Mouse (Mus musculus): ENCODE measurements around the gene Sbpl. TPM values are rescaled to one million over a fixed set of nuclear protein-coding genes. Genes with fewer than 3 reads are reported as not detected.

Gene Sbpl
- polyA plus RNA-seq (2014; fragmentation: Nextera tagmentation; extraction: Ambion mirVana): not detected in 2 replicates

DNA sequence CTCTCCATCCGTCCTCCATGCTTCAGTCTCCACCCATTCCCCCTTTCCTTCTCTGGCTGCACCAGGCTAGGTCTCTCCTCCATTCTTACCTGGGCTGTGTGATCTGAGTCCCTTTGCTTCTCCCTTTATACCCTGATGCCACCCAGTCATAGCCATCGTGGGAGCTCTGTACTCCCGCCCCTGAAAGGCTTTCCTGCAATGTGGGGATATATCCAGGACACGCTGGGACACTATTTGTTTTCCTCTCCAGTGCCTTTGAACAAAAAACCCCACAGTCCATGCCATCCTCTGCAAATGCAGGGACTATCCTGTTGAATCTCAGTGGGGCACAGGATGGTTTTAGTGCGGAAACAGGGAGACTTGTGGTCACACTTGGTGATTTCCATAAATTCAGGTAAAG is at the start of gene Sbpl:
Gene Sbpl (minus strand): TSS at position 101 of the 400 bp plus-strand sequence.
- H3K4me1 ChIP-seq (ENCODE audit: control insufficient read depth, insufficient read depth, low read length): no peaks in the 10 kb centered on the region
- no peak within 1 kb of the TSS for H3K27ac ChIP-seq (ENCODE audit: low read depth, low read length)
- no peaks in the 10 kb centered on the region for H3K27me3 ChIP-seq (replicated peaks; ENCODE audit: control insufficient read depth, insufficient read depth, low read length)
- 76% methylated on average over 5 of the region's 5 CpGs for WGBS
- H3K9me3 ChIP-seq (replicated peaks; ENCODE audit: control insufficient read depth, low read length): no peaks in the 10 kb centered on the region
- H3K4me2 ChIP-seq (ENCODE audit: low read length): no peak within 1 kb of the TSS
- no peak within 1 kb of the TSS for H3K9ac ChIP-seq (ENCODE audit: low read length)
- H3K4me3 ChIP-seq (ENCODE audit: low read depth, low read length): no peak within 1 kb of the TSS
- ATAC-seq: no peak
- no peaks in the 10 kb centered on the region for H3K36me3 ChIP-seq (ENCODE audit: control insufficient read depth, insufficient read depth, low read length)
- DNase-seq (ENCODE audit: low spot score): no peak

DNA sequence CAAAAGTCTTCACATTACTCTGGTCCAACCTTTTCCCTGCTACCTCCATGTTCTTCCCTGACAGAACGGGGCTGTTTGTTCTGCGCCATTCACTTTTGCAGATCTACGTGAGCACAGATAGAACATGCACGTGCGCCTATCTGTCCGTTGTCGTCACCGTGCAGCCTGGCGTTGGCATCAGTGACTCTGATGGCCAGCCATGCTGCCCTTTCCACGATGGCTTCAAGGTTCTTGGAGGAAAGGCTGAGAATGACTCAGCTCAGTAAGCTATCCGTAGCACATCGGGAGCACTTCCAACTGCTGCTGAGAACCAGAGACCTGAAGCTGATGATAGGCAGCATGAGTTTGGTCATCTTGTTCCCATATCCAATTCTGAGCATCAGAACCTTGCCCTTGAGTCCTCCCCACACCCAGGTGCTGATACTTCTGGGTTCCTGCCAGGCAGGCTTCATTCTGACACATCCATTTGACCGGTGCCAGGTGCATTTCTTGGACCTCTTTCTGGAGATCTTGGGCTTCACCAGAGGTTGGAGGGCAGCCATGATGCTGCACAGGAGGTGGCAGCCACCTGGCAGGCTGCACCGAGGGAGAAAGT is 49.1 kb upstream of the Sbpl start:
- ATAC-seq (no peak), DNase-seq (ENCODE audit: low spot score) (no peak)
- H3K4me1 ChIP-seq (ENCODE audit: control insufficient read depth, insufficient read depth, low read length): no peaks in the 10 kb centered on the region
- no peaks in the 10 kb centered on the region for H3K27me3 ChIP-seq (replicated peaks; ENCODE audit: control insufficient read depth, insufficient read depth, low read length)
- no peaks in the 10 kb centered on the region for H3K36me3 ChIP-seq (ENCODE audit: control insufficient read depth, insufficient read depth, low read length)
- no peak overlapping the region for H3K4me3 ChIP-seq (ENCODE audit: low read depth, low read length)
- WGBS: 90% methylated on average over 14 of the region's 14 CpGs
- H3K27ac ChIP-seq (ENCODE audit: low read depth, low read length): no peak overlapping the region
- H3K4me2 ChIP-seq (ENCODE audit: low read length): no peak overlapping the region
- no peaks in the 10 kb centered on the region for H3K9me3 ChIP-seq (replicated peaks; ENCODE audit: control insufficient read depth, low read length)
- no peak overlapping the region for H3K9ac ChIP-seq (ENCODE audit: low read length)

DNA sequence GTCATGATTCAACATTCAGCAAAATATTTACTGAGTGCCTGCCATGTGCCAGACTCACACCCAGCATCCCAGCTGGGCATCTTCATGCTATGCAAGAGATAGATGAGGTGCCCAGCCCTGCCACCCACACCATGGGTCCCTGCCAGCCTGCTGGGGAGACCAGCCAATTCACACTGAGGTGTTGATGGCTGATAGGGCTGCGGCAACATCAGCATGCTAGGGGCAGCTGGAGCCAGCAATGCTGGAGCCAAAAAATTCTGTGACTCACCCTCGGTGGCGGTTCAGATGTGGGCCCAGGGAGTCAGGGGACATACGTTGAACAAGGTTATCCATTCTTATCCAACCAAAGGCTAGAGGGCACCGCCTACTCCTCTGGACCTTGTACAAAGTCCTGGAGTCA is 45.3 kb upstream of the Sbpl start:
- Histone ChIP-seq H3K9ac (ENCODE audit: low read length) (no peak overlapping the region), H3K36me3 (ENCODE audit: control insufficient read depth, insufficient read depth, low read length) (no peaks in the 10 kb centered on the region), H3K27ac (ENCODE audit: low read depth, low read length) (no peak overlapping the region), H3K9me3 (replicated peaks; ENCODE audit: control insufficient read depth, low read length) (no peaks in the 10 kb centered on the region), H3K4me3 (ENCODE audit: low read depth, low read length) (no peak overlapping the region), H3K4me1 (ENCODE audit: control insufficient read depth, insufficient read depth, low read length) (no peaks in the 10 kb centered on the region), H3K4me2 (ENCODE audit: low read length) (no peak overlapping the region), H3K27me3 (replicated peaks; ENCODE audit: control insufficient read depth, insufficient read depth, low read length) (no peaks in the 10 kb centered on the region)
- ATAC-seq: no peak
- WGBS: 74% methylated on average over 5 of the region's 5 CpGs
- DNase-seq (ENCODE audit: low spot score): no peak

DNA sequence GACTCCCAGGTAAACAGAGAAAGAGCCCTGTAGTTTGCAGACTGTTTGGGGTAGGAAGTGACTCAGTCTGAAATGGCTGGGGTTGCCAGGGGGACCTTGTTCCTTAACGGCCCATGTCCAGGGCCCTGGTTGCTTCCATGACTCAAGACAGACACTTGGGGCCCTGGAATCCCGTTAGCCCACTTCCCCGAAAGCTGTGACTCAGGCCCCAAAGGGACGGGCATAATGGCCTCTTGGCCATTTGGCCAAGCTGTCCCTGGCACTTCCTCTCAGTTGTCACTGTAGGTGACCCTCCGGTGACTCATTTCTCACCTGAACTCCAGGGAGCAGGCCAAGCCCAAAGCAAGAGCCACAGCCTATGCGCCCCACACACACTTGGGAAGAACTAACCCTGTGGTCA is 43.3 kb upstream of the Sbpl start:
- Histone ChIP-seq H3K4me1 (ENCODE audit: control insufficient read depth, insufficient read depth, low read length) (no peaks in the 10 kb centered on the region), H3K27me3 (replicated peaks; ENCODE audit: control insufficient read depth, insufficient read depth, low read length) (no peaks in the 10 kb centered on the region), H3K9ac (ENCODE audit: low read length) (no peak overlapping the region), H3K4me2 (ENCODE audit: low read length) (no peak overlapping the region), H3K9me3 (replicated peaks; ENCODE audit: control insufficient read depth, low read length) (no peaks in the 10 kb centered on the region), H3K36me3 (ENCODE audit: control insufficient read depth, insufficient read depth, low read length) (no peaks in the 10 kb centered on the region), H3K4me3 (ENCODE audit: low read depth, low read length) (no peak overlapping the region), H3K27ac (ENCODE audit: low read depth, low read length) (no peak overlapping the region)
- 81% methylated on average over 6 of the region's 6 CpGs for WGBS
- ATAC-seq (no peak), DNase-seq (ENCODE audit: low spot score) (no peak)

DNA sequence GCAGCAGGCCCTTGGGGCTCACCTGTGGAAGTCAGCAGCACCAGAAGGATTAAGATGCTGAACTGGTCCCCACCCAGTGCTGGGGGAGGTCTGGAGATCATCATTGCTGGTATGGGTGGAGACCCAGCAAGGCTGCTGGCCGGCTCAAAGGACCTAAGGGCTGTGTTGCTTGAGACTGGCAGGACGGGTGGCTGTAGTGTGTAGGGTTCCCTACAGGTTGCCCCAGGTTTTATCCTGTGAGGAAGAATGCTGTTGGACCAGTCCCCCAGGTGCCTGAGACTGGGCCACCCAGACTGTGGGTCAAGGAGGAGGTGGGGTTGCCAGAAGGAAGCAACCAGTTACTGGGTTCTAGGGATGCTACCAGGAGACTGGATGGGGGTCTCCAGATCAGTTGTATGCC is 42.8 kb upstream of the Sbpl start, which contains the start of gene Prss22:
Gene Prss22 (minus strand): TSS at position 200 of the 400 bp plus-strand sequence.
- Histone ChIP-seq H3K9me3 (replicated peaks; ENCODE audit: control insufficient read depth, low read length) (no peaks in the 10 kb centered on the region), H3K4me2 (ENCODE audit: low read length) (no peak within 1 kb of the TSS), H3K27ac (ENCODE audit: low read depth, low read length) (no peak within 1 kb of the TSS), H3K36me3 (ENCODE audit: control insufficient read depth, insufficient read depth, low read length) (no peaks in the 10 kb centered on the region), H3K4me3 (ENCODE audit: low read depth, low read length) (no peak within 1 kb of the TSS), H3K27me3 (replicated peaks; ENCODE audit: control insufficient read depth, insufficient read depth, low read length) (no peaks in the 10 kb centered on the region), H3K4me1 (ENCODE audit: control insufficient read depth, insufficient read depth, low read length) (no peaks in the 10 kb centered on the region), H3K9ac (ENCODE audit: low read length) (no peak within 1 kb of the TSS)
- WGBS: 64% methylated on average over 2 of the region's 2 CpGs
- DNase-seq (ENCODE audit: low spot score): no peak
- no peak for ATAC-seq

DNA sequence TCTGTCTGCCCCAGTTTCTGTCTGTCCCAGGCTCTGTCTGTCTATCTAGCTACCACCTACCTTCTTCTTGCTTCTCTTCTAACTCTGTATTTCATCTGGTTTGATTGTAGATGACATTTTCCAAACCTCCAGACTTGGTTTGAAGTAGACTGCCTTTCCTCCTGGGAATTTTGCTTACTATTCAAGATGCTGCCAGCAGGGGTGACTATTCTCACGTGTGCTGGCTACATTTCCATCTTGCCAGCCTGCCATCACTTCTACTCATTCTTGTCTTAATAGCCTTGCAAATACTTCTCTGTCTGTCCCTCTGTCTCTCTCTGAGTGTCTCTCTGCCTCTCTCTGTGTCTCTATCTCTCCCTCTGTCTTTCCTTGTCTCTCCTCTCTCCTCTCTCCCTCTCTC is 40.3 kb upstream of the Sbpl start:
- ATAC-seq (no peak), DNase-seq (ENCODE audit: low spot score) (no peak)
- Histone ChIP-seq H3K9ac (ENCODE audit: low read length) (no peak overlapping the region), H3K27me3 (replicated peaks; ENCODE audit: control insufficient read depth, insufficient read depth, low read length) (no peaks in the 10 kb centered on the region), H3K36me3 (ENCODE audit: control insufficient read depth, insufficient read depth, low read length) (no peaks in the 10 kb centered on the region), H3K4me3 (ENCODE audit: low read depth, low read length) (no peak overlapping the region), H3K27ac (ENCODE audit: low read depth, low read length) (no peak overlapping the region), H3K4me1 (ENCODE audit: control insufficient read depth, insufficient read depth, low read length) (no peaks in the 10 kb centered on the region), H3K9me3 (replicated peaks; ENCODE audit: control insufficient read depth, low read length) (no peaks in the 10 kb centered on the region), H3K4me2 (ENCODE audit: low read length) (no peak overlapping the region)
- 20% methylated on average over 1 of the region's 1 CpGs for WGBS

DNA sequence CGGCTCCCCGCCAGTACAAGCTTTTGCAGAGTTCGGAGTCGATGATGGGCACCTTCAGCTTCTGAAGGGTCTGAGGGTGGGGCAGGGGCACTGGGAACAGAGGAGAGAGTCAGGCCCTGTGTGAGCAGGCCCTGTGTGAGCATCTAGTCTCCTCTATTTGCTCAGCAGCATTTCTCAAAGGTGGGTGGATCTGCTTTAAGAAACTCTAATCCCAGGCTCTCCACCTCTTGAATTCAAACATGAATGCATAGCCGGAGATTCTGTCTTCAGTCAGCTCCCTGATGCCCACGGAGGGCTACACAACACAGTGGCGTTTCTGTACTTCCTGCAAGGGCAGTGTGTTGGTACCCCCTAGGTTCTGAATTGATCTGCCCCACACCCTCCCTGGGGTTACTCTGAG is 39.6 kb upstream of the Sbpl start:
- no peak overlapping the region for H3K9ac ChIP-seq (ENCODE audit: low read length)
- WGBS: 69% methylated on average over 7 of the region's 7 CpGs
- H3K27ac ChIP-seq (ENCODE audit: low read depth, low read length): no peak overlapping the region
- no peaks in the 10 kb centered on the region for H3K27me3 ChIP-seq (replicated peaks; ENCODE audit: control insufficient read depth, insufficient read depth, low read length)
- H3K4me1 ChIP-seq (ENCODE audit: control insufficient read depth, insufficient read depth, low read length): no peaks in the 10 kb centered on the region
- no peak for DNase-seq (ENCODE audit: low spot score)
- H3K4me2 ChIP-seq (ENCODE audit: low read length): no peak overlapping the region
- H3K9me3 ChIP-seq (replicated peaks; ENCODE audit: control insufficient read depth, low read length): no peaks in the 10 kb centered on the region
- ATAC-seq: no peak
- no peaks in the 10 kb centered on the region for H3K36me3 ChIP-seq (ENCODE audit: control insufficient read depth, insufficient read depth, low read length)
- no peak overlapping the region for H3K4me3 ChIP-seq (ENCODE audit: low read depth, low read length)

DNA sequence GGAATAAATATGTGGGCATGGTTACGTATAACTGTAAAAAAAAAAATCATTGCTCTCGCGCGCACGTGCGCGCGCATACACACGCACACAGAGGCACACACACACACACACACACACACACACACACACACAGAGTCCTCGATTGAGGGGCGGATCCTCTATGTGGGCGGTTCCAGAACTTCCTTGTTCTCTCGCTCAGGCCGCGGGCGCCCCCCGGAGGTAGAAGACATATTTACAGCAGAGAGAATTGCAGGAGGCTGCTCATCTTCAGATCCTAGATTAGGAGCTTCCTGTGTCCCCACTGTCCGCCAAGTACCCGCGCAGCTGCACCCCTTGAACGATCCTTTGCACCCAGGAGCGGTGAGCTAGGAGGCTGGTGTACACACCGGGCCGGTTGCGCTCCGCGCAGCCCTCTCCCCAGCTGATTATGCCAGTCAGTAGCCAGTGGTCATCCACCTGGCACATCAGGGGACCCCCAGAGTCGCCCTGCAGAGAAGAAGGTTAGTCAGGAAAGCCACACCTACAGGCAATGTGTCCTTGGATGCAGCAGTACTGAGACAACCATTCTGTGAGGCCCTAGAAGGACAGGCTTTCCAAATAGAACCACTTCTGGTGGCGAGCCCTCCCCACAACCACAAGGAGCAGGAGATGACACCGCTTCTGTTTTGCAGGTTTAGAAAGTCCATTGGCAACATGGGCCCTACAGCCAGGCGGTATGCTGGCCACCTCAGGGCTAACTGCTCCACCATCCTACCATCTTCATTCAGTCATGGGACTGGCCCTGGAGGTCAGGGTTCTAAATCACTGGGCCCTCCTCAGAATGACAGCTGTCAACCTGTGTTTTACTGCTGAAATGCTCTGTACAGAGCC is 38.7 kb upstream of the Sbpl start:
- no peaks in the 10 kb centered on the region for H3K4me1 ChIP-seq (ENCODE audit: control insufficient read depth, insufficient read depth, low read length)
- H3K27me3 ChIP-seq (replicated peaks; ENCODE audit: control insufficient read depth, insufficient read depth, low read length): no peaks in the 10 kb centered on the region
- no peaks in the 10 kb centered on the region for H3K9me3 ChIP-seq (replicated peaks; ENCODE audit: control insufficient read depth, low read length)
- peak overlapping the region; percentile 17; the same call in 1 of the 2 replicates for H3K4me3 ChIP-seq (ENCODE audit: low read depth, low read length)
- peak overlapping the region; percentile 61 for H3K9ac ChIP-seq (ENCODE audit: low read length)
- no peaks in the 10 kb centered on the region for H3K36me3 ChIP-seq (ENCODE audit: control insufficient read depth, insufficient read depth, low read length)
- ATAC-seq (peak; percentile 86), DNase-seq (ENCODE audit: low spot score) (peak; percentile 95)
- 8% methylated on average over 31 of the region's 31 CpGs for WGBS
- H3K4me2 ChIP-seq (ENCODE audit: low read length): peak overlapping the region; percentile 48
- no peak overlapping the region for H3K27ac ChIP-seq (ENCODE audit: low read depth, low read length)

Measured in forebrain, embryonic 14.5 days (tissue).